Mouse (Mus musculus) liver, embryonic 12.5 days (tissue): Measurements from ENCODE around the gene Ttll4. TPM values are rescaled to one million over a fixed set of nuclear protein-coding genes. Genes with fewer than 3 reads are reported as not detected.

Source experiments
- ATAC-seq: fragments of 200-750 bp; cut with Nextera tagmentation; 2 replicates; pipeline ENCODE4 v1.8.0; 2017; ENCODE audit warnings: moderate number of reproducible peaks, mild to moderate bottlenecking, moderate library complexity
- H3K27ac ChIP-seq: fragments of 300-500 bp; sonication (generic); 2 replicates; pipeline ENCODE4 v1.5.1; 2016; ENCODE audit warnings: mild to moderate bottlenecking
- H3K27me3 ChIP-seq: fragments of 300-500 bp; sonication (generic); replicated peaks from 2 replicates; pipeline ENCODE4 v1.6.1; 2016; ENCODE audit warnings: mild to moderate bottlenecking, moderate library complexity
- H3K36me3 ChIP-seq: fragments of 300-500 bp; sonication (generic); 2 replicates; pipeline ENCODE4 v1.6.1; 2016; ENCODE audit warnings: mild to moderate bottlenecking, moderate library complexity
- H3K4me1 ChIP-seq: fragments of 300-500 bp; sonication (generic); 2 replicates; pipeline ENCODE4 v1.6.1; 2016
- H3K4me2 ChIP-seq: fragments of 300-500 bp; sonication (generic); 2 replicates; pipeline ENCODE4 v1.6.1; 2016; ENCODE audit warnings: mild to moderate bottlenecking, moderate library complexity
- H3K4me3 ChIP-seq: fragments of 300-500 bp; sonication (generic); 2 replicates; pipeline ENCODE4 v1.5.1; 2016; ENCODE audit warnings: mild to moderate bottlenecking, moderate library complexity
- H3K9ac ChIP-seq: fragments of 300-500 bp; sonication (generic); 2 replicates; pipeline ENCODE4 v1.6.1; 2016; ENCODE audit warnings: mild to moderate bottlenecking, moderate library complexity
- H3K9me3 ChIP-seq: fragments of 300-500 bp; sonication (generic); replicated peaks from 2 replicates; pipeline ENCODE4 v1.6.1; 2016; ENCODE audit warnings: mild to moderate bottlenecking, moderate library complexity
- WGBS: fragments of 180-500 bp; shearing (Covaris S2); methylation state at CpG from one replicate; pipeline ENCODE4 v1.1.7; 2016; ENCODE audit not compliant: insufficient replicate concordance; 5-methylcytosine and 5-hydroxymethylcytosine counted together
- polyA plus RNA-seq: library from polyadenylated mRNA; unstranded; fragments of >200 nt; fragmentation: Nextera tagmentation; extraction: Ambion mirVana; gene quantifications from 2 replicates; pipeline ENCODE4 v1.2.1, GENCODE M21; 2016

The Ttll4 gene
- polyA plus RNA-seq, 1 experiment from 2014 or later: 15.4 TPM

GRCm38 (mm10) chr1:74712461-74713098 is 51.0 kb downstream of the Ttll4 start:
- H3K9ac ChIP-seq: no peak overlapping the region; the same call in 1 of the 2 replicates
- WGBS: 30% methylated on average over 5 of the region's 5 CpGs
- no peak overlapping the region for H3K27ac ChIP-seq
- H3K4me3 ChIP-seq: peak overlapping the region; percentile 55
- H3K4me1 ChIP-seq: peaks cover 10% of the 10 kb centered on the region
- peak overlapping the region; percentile 79 for H3K4me2 ChIP-seq
- H3K27me3 ChIP-seq: peaks cover 21% of the 10 kb centered on the region
- no peaks in the 10 kb centered on the region for H3K36me3 ChIP-seq
- H3K9me3 ChIP-seq: no peaks in the 10 kb centered on the region
- no peak for ATAC-seq

- Histone ChIP-seq H3K27ac (no peak within 1 kb of the TSS), H3K4me3 (peak within 1 kb of the TSS; percentile 55), H3K27me3 (peaks cover 21% of the 10 kb centered on the region), H3K4me2 (peak within 1 kb of the TSS; percentile 79), H3K4me1 (peaks cover 10% of the 10 kb centered on the region), H3K36me3 (no peaks in the 10 kb centered on the region), H3K9me3 (no peaks in the 10 kb centered on the region), H3K9ac (peak within 1 kb of the TSS; percentile 62)
- ATAC-seq: peak; percentile 42; the same call in 1 of the 2 replicates
- WGBS: 3% methylated on average over 35 of the region's 35 CpGs
These were observed 51.7 kb downstream of the Ttll4 start, which contains the start of gene Cyp27a1 for GRCm38 (mm10) chr1:74713099-74713858. TSS of gene Cyp27a1 (plus strand) at chr1:74713574.

GRCm38 (mm10) chr1:74713859-74714730 is 52.5 kb downstream of the Ttll4 start:
- ATAC-seq: no peak
- peak overlapping the region; percentile 79 for H3K4me2 ChIP-seq
- no peaks in the 10 kb centered on the region for H3K36me3 ChIP-seq
- H3K27me3 ChIP-seq: peaks cover 21% of the 10 kb centered on the region
- no peak overlapping the region for H3K27ac ChIP-seq
- H3K4me3 ChIP-seq: peak overlapping the region; percentile 55
- H3K9ac ChIP-seq: peak overlapping the region; percentile 62
- 23% methylated on average over 12 of the region's 12 CpGs for WGBS
- H3K4me1 ChIP-seq: peaks cover 10% of the 10 kb centered on the region
- no peaks in the 10 kb centered on the region for H3K9me3 ChIP-seq

- WGBS: 9% methylated on average over 2 of the region's 2 CpGs
- no peak overlapping the region for H3K27ac ChIP-seq
- H3K27me3 ChIP-seq: peaks cover 21% of the 10 kb centered on the region
- H3K4me1 ChIP-seq: peaks cover 10% of the 10 kb centered on the region
- H3K9me3 ChIP-seq: no peaks in the 10 kb centered on the region
- H3K9ac ChIP-seq: no peak overlapping the region
- no peaks in the 10 kb centered on the region for H3K36me3 ChIP-seq
- H3K4me3 ChIP-seq: no peak overlapping the region
- H3K4me2 ChIP-seq: no peak overlapping the region
- ATAC-seq: no peak
These were observed 53.4 kb downstream of the Ttll4 start for GRCm38 (mm10) chr1:74714967-74715366.

GRCm38 (mm10) chr1:74715468-74715867 is 53.9 kb downstream of the Ttll4 start:
- ATAC-seq: no peak
- WGBS: 43% methylated on average over 5 of the region's 5 CpGs

GRCm38 (mm10) chr1:74715886-74716285 is 54.3 kb downstream of the Ttll4 start:
- H3K4me3 ChIP-seq: no peak overlapping the region
- ATAC-seq: no peak
- WGBS: 73% methylated on average over 6 of the region's 6 CpGs
- H3K36me3 ChIP-seq: no peaks in the 10 kb centered on the region
- peaks cover 11% of the 10 kb centered on the region for H3K4me1 ChIP-seq
- no peak overlapping the region for H3K27ac ChIP-seq
- H3K27me3 ChIP-seq: peaks cover 21% of the 10 kb centered on the region
- H3K4me2 ChIP-seq: no peak overlapping the region
- no peak overlapping the region for H3K9ac ChIP-seq
- H3K9me3 ChIP-seq: no peaks in the 10 kb centered on the region

More at GRCm38 (mm10) chr1:74715468-74715867, 53.9 kb downstream of the Ttll4 start:
- H3K36me3 ChIP-seq: no peaks in the 10 kb centered on the region
- H3K9me3 ChIP-seq: no peaks in the 10 kb centered on the region
- no peak overlapping the region for H3K4me2 ChIP-seq
- H3K4me1 ChIP-seq: peaks cover 10% of the 10 kb centered on the region
- H3K4me3 ChIP-seq: no peak overlapping the region
- no peak overlapping the region for H3K27ac ChIP-seq
- H3K27me3 ChIP-seq: peaks cover 21% of the 10 kb centered on the region
- no peak overlapping the region for H3K9ac ChIP-seq

- H3K9ac ChIP-seq: no peak overlapping the region
- ATAC-seq: no peak
- H3K4me1 ChIP-seq: peaks cover 16% of the 10 kb centered on the region
- WGBS: 76% methylated on average over 8 of the region's 8 CpGs
- no peak overlapping the region for H3K27ac ChIP-seq
- no peaks in the 10 kb centered on the region for H3K9me3 ChIP-seq
- no peak overlapping the region for H3K4me3 ChIP-seq
- H3K36me3 ChIP-seq: no peaks in the 10 kb centered on the region
- H3K27me3 ChIP-seq: peaks cover 19% of the 10 kb centered on the region
- H3K4me2 ChIP-seq: no peak overlapping the region
These were observed 56.6 kb downstream of the Ttll4 start for GRCm38 (mm10) chr1:74718113-74718512.

- no peak for ATAC-seq
These were observed 57.7 kb downstream of the Ttll4 start for GRCm38 (mm10) chr1:74719281-74719680.

GRCm38 (mm10) chr1:74721657-74722056 is 60.1 kb downstream of the Ttll4 start:
- ATAC-seq: no peak

More at GRCm38 (mm10) chr1:74719281-74719680, 57.7 kb downstream of the Ttll4 start:
- Histone ChIP-seq H3K9ac (no peak overlapping the region), H3K4me2 (no peak overlapping the region), H3K27ac (no peak overlapping the region), H3K4me3 (no peak overlapping the region), H3K36me3 (no peaks in the 10 kb centered on the region), H3K27me3 (peaks cover 7% of the 10 kb centered on the region), H3K9me3 (no peaks in the 10 kb centered on the region), H3K4me1 (peaks cover 6% of the 10 kb centered on the region; the same call in 1 of the 2 replicates)
- WGBS: 62% methylated on average over 3 of the region's 3 CpGs

GRCm38 (mm10) chr1:74723748-74724147 is 62.2 kb downstream of the Ttll4 start:
- H3K9ac ChIP-seq: no peak overlapping the region
- no peak for ATAC-seq
- H3K36me3 ChIP-seq: no peaks in the 10 kb centered on the region
- H3K27ac ChIP-seq: no peak overlapping the region
- H3K4me3 ChIP-seq: no peak overlapping the region
- 66% methylated on average over 2 of the region's 2 CpGs for WGBS
- no peak overlapping the region for H3K4me2 ChIP-seq
- H3K27me3 ChIP-seq: no peaks in the 10 kb centered on the region
- no peaks in the 10 kb centered on the region for H3K9me3 ChIP-seq
- H3K4me1 ChIP-seq: peaks cover 6% of the 10 kb centered on the region; the same call in 1 of the 2 replicates

More at GRCm38 (mm10) chr1:74721657-74722056, 60.1 kb downstream of the Ttll4 start:
- H3K4me1 ChIP-seq: peaks cover 6% of the 10 kb centered on the region; the same call in 1 of the 2 replicates
- no peaks in the 10 kb centered on the region for H3K9me3 ChIP-seq
- no peak overlapping the region for H3K27ac ChIP-seq
- no peak overlapping the region for H3K9ac ChIP-seq
- no peak overlapping the region for H3K4me2 ChIP-seq
- H3K4me3 ChIP-seq: no peak overlapping the region
- 62% methylated on average over 6 of the region's 6 CpGs for WGBS
- H3K27me3 ChIP-seq: no peaks in the 10 kb centered on the region
- H3K36me3 ChIP-seq: no peaks in the 10 kb centered on the region

GRCm38 (mm10) chr1:74726114-74726513 is 64.6 kb downstream of the Ttll4 start:
- no peak for ATAC-seq
- WGBS: 60% methylated on average over 5 of the region's 5 CpGs
- Histone ChIP-seq H3K27me3 (no peaks in the 10 kb centered on the region), H3K36me3 (no peaks in the 10 kb centered on the region), H3K9ac (no peak overlapping the region), H3K9me3 (no peaks in the 10 kb centered on the region), H3K4me2 (no peak overlapping the region), H3K27ac (no peak overlapping the region), H3K4me3 (no peak overlapping the region), H3K4me1 (peaks cover 3% of the 10 kb centered on the region; the same call in 1 of the 2 replicates)
